Mouse (Mus musculus): ENCODE data around the gene Sp6.

- TF ChIP-seq TAL1 (IDR thresholded peaks at IDR 0.05; ENCODE audit: low read length) (no peak), GATA1 (IDR thresholded peaks at IDR 0.05; ENCODE audit: low read length) (no peak)
Measured at GRCm38 (mm10) chr11:97018583-97019344, 5.6 kb downstream of the Sp6 start.
